Mouse (Mus musculus) forebrain, embryonic 14.5 days (tissue): ENCODE data around the gene Kcnd3. TPM values are rescaled to one million over a fixed set of nuclear protein-coding genes. Genes with fewer than 3 reads are reported as not detected.
"Not testable (repeated sequence)": the region's sequence is repeated elsewhere in the genome, so short reads cannot be mapped to it uniquely, and the experiment has no call there.

Experiments used
- ATAC-seq: fragments of 200-750 bp; cut with Nextera tagmentation; 2 replicates; pipeline ENCODE4 v1.8.0; 2017; ENCODE audit warnings: mild to moderate bottlenecking, moderate library complexity
- DNase-seq: peaks from one replicate; pipeline ENCODE4 v3.0.0-alpha.2; 2015; ENCODE audit warnings: low spot score
- H3K27ac ChIP-seq: fragments of 300-500 bp; sonication (generic); 2 replicates; pipeline ENCODE4 v1.5.1; 2014; ENCODE audit warnings: low read depth, mild to moderate bottlenecking, control low read depth, low read length, moderate library complexity
- H3K27me3 ChIP-seq: fragments of 300-500 bp; sonication (generic); replicated peaks from 2 replicates; pipeline ENCODE4 v1.6.1; 2014; ENCODE audit warnings: low read length, control low read depth, mixed read lengths; ENCODE audit not compliant: control insufficient read depth, insufficient read depth
- H3K36me3 ChIP-seq: fragments of 300-500 bp; sonication (generic); 2 replicates; pipeline ENCODE4 v1.6.1; 2014; ENCODE audit warnings: low read length, control low read depth; ENCODE audit not compliant: control insufficient read depth, insufficient read depth
- H3K4me1 ChIP-seq: fragments of 300-500 bp; sonication (generic); 2 replicates; pipeline ENCODE4 v1.6.1; 2014; ENCODE audit warnings: antibody characterized with exemption, low read length, control low read depth; ENCODE audit not compliant: control insufficient read depth, insufficient read depth
- H3K4me2 ChIP-seq: fragments of 300-500 bp; sonication (generic); 2 replicates; pipeline ENCODE4 v1.6.1; 2014; ENCODE audit warnings: mild to moderate bottlenecking, control low read depth, low read length
- H3K4me3 ChIP-seq: fragments of 300-500 bp; sonication (generic); 2 replicates; pipeline ENCODE4 v1.5.1; 2014; ENCODE audit warnings: low read depth, low read length, control low read depth
- H3K9ac ChIP-seq: fragments of 300-500 bp; sonication (generic); 2 replicates; pipeline ENCODE4 v1.6.1; 2014; ENCODE audit warnings: mild to moderate bottlenecking, low read length, control low read depth, moderate library complexity
- H3K9me3 ChIP-seq: fragments of 300-500 bp; sonication (generic); replicated peaks from 2 replicates; pipeline ENCODE4 v1.6.1; 2016; ENCODE audit warnings: low read length, control low read depth, mixed read lengths; ENCODE audit not compliant: control insufficient read depth
- WGBS: fragments of 180-500 bp; shearing (Covaris S2); extraction: QIAGEN DNeasy Blood & Tissue Kit; methylation state at CpG from one replicate; pipeline ENCODE4 v1.1.7; 2014; 5-methylcytosine and 5-hydroxymethylcytosine counted together
- polyA plus RNA-seq: library from polyadenylated mRNA; unstranded; fragments of >200 nt; fragmentation: Nextera tagmentation; extraction: Ambion mirVana; gene quantifications from 2 replicates; pipeline ENCODE4 v1.2.1, GENCODE M21; 2014

Gene Kcnd3
- polyA plus RNA-seq, 1 experiment from 2014 or later: 6.3 TPM

DNA sequence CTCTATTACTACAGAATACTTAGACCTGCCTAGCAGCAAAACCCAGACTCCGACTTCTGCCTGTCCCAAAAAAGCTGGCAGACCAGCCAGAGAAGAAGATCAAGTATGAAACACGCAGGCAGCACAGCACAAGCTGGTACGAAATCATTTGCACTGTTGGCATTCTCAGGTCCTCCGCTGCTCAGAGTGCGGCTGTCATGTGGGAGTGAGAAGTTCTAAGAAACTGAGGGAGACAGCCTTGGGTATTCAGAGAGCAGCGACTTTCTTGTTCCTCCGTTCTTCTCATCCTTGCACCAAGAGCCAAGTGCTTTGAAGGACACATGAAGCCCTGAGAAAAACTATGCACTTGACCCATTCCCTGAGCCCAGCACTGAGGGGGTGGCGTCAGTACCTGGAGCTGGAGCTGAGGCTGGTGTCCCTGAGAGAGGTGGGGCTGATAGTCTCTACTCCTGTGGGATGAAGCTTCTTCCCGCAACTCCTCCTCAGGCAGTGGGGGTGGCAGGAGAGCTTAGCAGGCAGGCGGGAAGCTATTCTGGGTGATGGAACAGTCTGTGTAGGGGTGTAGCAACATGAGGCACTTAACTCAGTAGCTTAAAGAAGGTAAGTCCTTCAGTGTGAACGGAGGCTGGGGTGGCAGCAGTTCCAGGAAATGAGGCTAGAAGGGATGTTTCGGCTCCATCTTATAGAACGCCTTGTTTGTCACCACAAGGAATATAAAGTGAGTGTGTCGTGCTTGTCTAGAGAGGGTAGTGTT lies 241.4 kb downstream of the Kcnd3 start:
- no peak overlapping the region for H3K9ac ChIP-seq
- no peak overlapping the region for H3K4me3 ChIP-seq
- whole genome bisulfite sequencing: 80% methylated on average over 14 of the region's 14 CpGs

DNA sequence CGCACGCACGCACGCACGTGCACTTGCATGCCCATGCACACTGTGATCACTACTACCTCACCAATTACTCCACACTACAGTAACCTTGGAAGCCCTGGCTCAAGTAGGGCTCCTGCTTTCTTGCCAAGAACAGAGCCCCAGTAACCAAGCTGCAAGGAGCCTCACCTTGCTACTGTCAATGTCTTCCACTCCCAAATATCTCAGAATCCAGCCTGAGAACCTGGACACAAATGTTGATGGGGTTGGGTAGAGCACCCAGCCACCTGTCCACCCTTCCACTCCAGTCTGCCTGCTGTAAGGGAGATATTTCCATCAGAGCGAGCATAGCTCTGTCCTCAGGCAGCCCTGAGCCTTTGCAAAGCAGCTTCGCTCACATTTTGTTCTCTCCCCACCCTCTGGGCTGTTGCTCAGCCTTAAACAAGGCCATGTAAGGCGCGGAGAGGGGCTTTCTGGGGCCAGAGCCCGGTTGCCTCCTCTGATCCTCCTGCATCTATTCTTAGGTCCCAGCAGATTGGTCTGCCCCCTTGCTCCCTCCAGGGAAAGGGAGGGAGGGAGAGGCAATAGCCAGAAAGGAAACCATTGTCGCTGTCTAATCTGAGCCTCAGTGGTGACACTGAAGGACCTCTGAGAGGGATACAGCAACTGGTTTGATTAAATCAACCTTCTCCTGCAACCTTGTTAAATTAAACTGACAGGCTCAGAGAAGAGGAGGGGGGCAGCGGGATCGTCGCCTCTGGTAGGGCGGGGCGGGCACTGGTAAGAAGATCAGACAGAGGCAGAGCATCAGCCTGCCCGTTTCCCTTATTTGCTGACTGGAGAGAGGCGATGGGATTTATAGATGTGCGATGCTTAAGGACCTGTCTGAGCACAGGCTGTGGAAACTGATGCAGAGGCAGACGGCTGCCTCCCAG lies 243.6 kb downstream of the Kcnd3 start:
- peak overlapping the region; percentile 44; the same call in 1 of the 2 replicates for H3K27ac ChIP-seq
- H3K9ac ChIP-seq: peak overlapping the region; percentile 49
- H3K27me3 ChIP-seq: no peaks in the 10 kb centered on the region
- ATAC-seq (peak; percentile 58), DNase-seq (peak; percentile 48)
- no peak overlapping the region for H3K4me3 ChIP-seq
- WGBS: 20% methylated on average over 20 of the region's 20 CpGs
- H3K36me3 ChIP-seq: no peaks in the 10 kb centered on the region
- peak overlapping the region; percentile 30 for H3K4me2 ChIP-seq
- H3K4me1 ChIP-seq: peaks cover 12% of the 10 kb centered on the region
- H3K9me3 ChIP-seq: no peaks in the 10 kb centered on the region

More for the DNA sequence above, 241.4 kb downstream of the Kcnd3 start:
- H3K27me3 ChIP-seq: no peaks in the 10 kb centered on the region
- DNase-seq: no peak
- H3K27ac ChIP-seq: no peak overlapping the region
- H3K36me3 ChIP-seq: no peaks in the 10 kb centered on the region
- H3K9me3 ChIP-seq: no peaks in the 10 kb centered on the region
- H3K4me1 ChIP-seq: peaks cover 12% of the 10 kb centered on the region
- no peak overlapping the region for H3K4me2 ChIP-seq
- no peak for ATAC-seq

DNA sequence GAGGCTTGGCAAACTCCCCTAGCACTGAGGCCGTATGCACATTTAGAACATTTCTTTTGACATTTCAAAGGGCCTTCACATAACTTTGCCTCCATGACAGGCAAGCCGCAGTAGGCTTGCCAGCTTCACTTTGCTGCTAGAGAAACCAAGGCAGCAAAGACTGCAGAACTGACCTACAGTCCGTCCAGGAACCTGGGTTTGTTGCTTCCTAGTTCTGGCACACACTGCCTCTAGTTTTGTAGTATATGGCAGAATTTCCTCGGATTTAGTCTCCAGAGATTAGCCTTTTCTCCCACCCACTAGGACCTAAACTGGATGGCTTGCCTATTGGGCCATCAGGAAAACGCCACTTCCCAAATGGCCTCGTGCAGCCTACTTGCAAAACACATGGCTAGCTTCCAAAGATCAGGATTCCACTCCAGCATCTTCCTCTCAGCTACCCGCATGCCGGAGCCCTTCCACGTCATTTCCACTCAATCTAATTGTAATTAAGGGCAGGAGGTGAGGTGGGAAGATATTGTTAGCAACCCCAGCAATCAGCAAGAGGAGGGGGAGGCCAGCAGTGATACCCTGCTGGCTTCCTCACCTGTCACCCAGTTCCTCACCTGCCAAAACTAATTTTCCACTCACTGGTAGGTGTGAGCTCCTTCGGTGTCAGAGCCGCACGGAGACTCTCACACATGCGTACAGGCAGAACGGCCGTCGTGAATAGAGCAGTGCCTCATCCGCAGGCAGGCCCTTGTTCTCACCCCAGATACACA lies 244.4 kb downstream of the Kcnd3 start:
- H3K9me3 ChIP-seq: no peaks in the 10 kb centered on the region
- no peaks in the 10 kb centered on the region for H3K27me3 ChIP-seq
- no peak overlapping the region for H3K4me3 ChIP-seq
- H3K9ac ChIP-seq: no peak overlapping the region
- peak overlapping the region; percentile 30 for H3K4me2 ChIP-seq
- ATAC-seq (peak; percentile 47), DNase-seq (peak; percentile 37)
- H3K27ac ChIP-seq: peak overlapping the region; percentile 44; the same call in 1 of the 2 replicates
- WGBS: 49% methylated on average over 17 of the region's 17 CpGs
- peaks cover 12% of the 10 kb centered on the region for H3K4me1 ChIP-seq
- no peaks in the 10 kb centered on the region for H3K36me3 ChIP-seq

DNA sequence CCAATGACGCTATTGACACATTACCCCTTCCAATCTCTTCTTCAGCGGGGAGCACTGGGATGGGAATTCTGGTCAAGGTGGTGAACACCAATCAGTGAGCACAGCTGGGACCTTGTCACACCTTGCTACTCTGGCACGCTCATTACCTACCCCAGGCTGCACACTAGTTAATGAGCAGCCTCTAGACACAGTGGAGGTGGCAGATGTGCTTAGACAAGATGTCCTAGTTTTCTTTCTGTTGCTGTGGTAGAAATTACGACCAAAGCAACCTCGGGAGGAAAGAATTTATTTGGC lies 245.0 kb downstream of the Kcnd3 start:
- ATAC-seq: no peak
- DNase-seq: no peak
- Histone ChIP-seq H3K27ac (no peak overlapping the region), H3K4me3 (no peak overlapping the region), H3K27me3 (no peaks in the 10 kb centered on the region), H3K4me1 (peaks cover 12% of the 10 kb centered on the region), H3K9ac (no peak overlapping the region), H3K36me3 (no peaks in the 10 kb centered on the region), H3K9me3 (no peaks in the 10 kb centered on the region), H3K4me2 (no peak overlapping the region)
- WGBS: 64% methylated on average over 5 of the region's 5 CpGs

GRCm38 (mm10) chr3:105698311-105698710 lies 246.2 kb downstream of the Kcnd3 start:
- WGBS: 89% methylated on average over 1 of the region's 1 CpGs
- Histone ChIP-seq H3K9me3 (no peaks in the 10 kb centered on the region), H3K4me3 (no peak overlapping the region), H3K27me3 (no peaks in the 10 kb centered on the region), H3K27ac (no peak overlapping the region), H3K4me2 (no peak overlapping the region), H3K9ac (no peak overlapping the region), H3K4me1 (peaks cover 12% of the 10 kb centered on the region), H3K36me3 (no peaks in the 10 kb centered on the region)
- ATAC-seq (no peak), DNase-seq (no peak)

DNA sequence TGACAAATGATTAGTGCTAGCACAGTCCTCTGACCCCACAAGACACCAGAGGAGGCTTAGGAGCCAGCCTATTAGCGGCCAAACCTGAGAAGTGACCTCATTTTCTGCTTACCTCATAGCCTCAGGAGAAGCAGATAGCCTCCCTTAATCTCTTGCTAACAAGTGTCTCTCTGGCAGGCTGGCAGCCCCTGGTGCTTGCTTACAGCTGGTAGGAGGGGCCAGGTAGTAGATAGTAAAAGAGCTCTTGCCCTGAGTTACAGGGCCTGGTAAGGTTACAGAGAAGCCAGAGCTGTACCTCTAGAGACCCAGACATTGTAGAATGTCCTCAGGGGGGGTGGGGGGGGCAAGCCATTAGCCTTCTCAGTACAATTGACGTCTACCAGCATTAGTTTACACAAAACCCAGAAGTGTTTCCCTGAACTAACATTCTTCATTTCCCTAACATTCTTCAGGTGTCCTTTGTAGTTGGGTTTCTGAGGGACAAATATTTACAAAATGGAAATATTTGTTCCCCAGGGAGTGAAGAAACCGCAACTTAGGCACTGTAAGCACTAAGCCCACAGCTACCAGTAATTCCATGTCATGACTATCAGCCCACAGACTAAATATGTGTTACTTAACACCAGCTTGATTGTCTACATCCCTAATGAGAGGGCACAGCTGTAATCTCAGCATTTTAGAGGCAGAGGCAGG lies 247.3 kb downstream of the Kcnd3 start:
- Histone ChIP-seq H3K27me3 (no peaks in the 10 kb centered on the region), H3K4me2 (no peak overlapping the region), H3K27ac (no peak overlapping the region), H3K4me1 (peaks cover 16% of the 10 kb centered on the region), H3K4me3 (no peak overlapping the region), H3K36me3 (no peaks in the 10 kb centered on the region), H3K9ac (no peak overlapping the region), H3K9me3 (no peaks in the 10 kb centered on the region)
- DNase-seq (no peak), ATAC-seq (no peak)
- 66% methylated on average over 3 of the region's 3 CpGs for WGBS

GRCm38 (mm10) chr3:105700786-105701185 lies 248.7 kb downstream of the Kcnd3 start:
- peaks cover 20% of the 10 kb centered on the region for H3K4me1 ChIP-seq
- not testable (repeated sequence) for ATAC-seq, H3K27ac ChIP-seq, H3K9me3 ChIP-seq, H3K4me3 ChIP-seq, H3K9ac ChIP-seq, H3K27me3 ChIP-seq, H3K4me2 ChIP-seq, H3K36me3 ChIP-seq, DNase-seq
- WGBS: 42% methylated on average over 1 of the region's 1 CpGs

GRCm38 (mm10) chr3:105701399-105701798 lies 249.3 kb downstream of the Kcnd3 start:
- WGBS: 74% methylated on average over 5 of the region's 5 CpGs

More at GRCm38 (mm10) chr3:105701399-105701798, 249.3 kb downstream of the Kcnd3 start:
- Histone ChIP-seq H3K9ac (no peak overlapping the region), H3K4me1 (peaks cover 18% of the 10 kb centered on the region), H3K4me2 (no peak overlapping the region), H3K27ac (no peak overlapping the region), H3K9me3 (no peaks in the 10 kb centered on the region), H3K4me3 (no peak overlapping the region), H3K36me3 (no peaks in the 10 kb centered on the region), H3K27me3 (no peaks in the 10 kb centered on the region)
- ATAC-seq: no peak
- DNase-seq: no peak
